17 mouse cellular contexts compared by ENCODE assay signal in the genomic region with DNA sequence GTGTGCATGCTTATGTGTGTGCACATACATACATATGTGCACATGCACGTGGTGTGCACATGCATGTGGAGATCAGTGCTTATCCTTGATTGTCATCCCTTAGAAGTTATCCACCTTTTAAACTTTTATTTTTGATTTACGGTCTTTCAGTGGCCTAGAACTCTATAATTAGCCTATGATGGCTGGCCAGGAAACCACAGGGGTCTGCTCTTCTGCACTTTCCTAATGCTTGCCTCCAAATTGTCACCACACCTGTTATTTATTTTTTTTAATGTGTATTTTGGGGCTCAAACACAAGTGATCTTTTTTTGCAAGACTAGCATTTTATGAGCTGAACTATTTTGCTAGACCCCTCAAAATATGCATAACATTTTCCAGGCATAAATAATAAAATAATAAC.
"Had no signal": no experiment of that assay in that cellular context is flagged by ENCODE, and none has a peak within 500 bp of the region (broad histone marks: within the 10 kb centered on the region; RNA-seq: fewer than 3 reads in every experiment).

No protein-coding gene starts in this region.

- ATAC-seq: liver, embryonic 12.5 days; liver, postnatal 0 days; lung, postnatal 0 days; midbrain, embryonic 13.5 days; midbrain, embryonic 15.5 days; midbrain, embryonic 16.5 days had no signal

- DNase-seq: left cerebral cortex, postnatal 4 days; liver; liver, embryonic 13.5 days; liver, postnatal 0 days; lung, adult 18-20 months; lung, adult 2 months; lung, embryonic 14.5 days; lung, postnatal 10 days; lung, postnatal 14 days; lung, postnatal 36 days; lung, postnatal 4 days; midbrain, embryonic 14.5 days had no signal
